Mouse (Mus musculus) liver, embryonic 11.5 days (tissue): ENCODE data around the gene Ms4a6b. TPM values are rescaled to one million over a fixed set of nuclear protein-coding genes. Genes with fewer than 3 reads are reported as not detected.
"Not testable (repeated sequence)": the region's sequence is repeated elsewhere in the genome, so short reads cannot be mapped to it uniquely, and the experiment has no call there.

Source experiments
- ATAC-seq: fragments of 200-750 bp; cut with Nextera tagmentation; replicated peaks from 2 replicates; pipeline ENCODE4 v1.8.0; 2017; ENCODE audit warnings: moderate number of reproducible peaks, mild to moderate bottlenecking, moderate TSS enrichment, moderate library complexity; ENCODE audit not compliant: low FRiP score
- DNase-seq: peaks from one replicate; pipeline ENCODE4 v3.0.0-alpha.2; 2017; ENCODE audit warnings: low spot score
- H3K27ac ChIP-seq: fragments of 300-500 bp; sonication (generic); 2 replicates; pipeline ENCODE4 v1.5.1; 2014; ENCODE audit warnings: mild to moderate bottlenecking, low read depth, low read length, control low read depth
- H3K27me3 ChIP-seq: fragments of 300-500 bp; sonication (generic); replicated peaks from 2 replicates; pipeline ENCODE4 v1.6.1; 2014; ENCODE audit warnings: low read length, mixed read lengths; ENCODE audit not compliant: control insufficient read depth, insufficient read depth
- H3K36me3 ChIP-seq: fragments of 300-500 bp; sonication (generic); 2 replicates; pipeline ENCODE4 v1.6.1; 2014; ENCODE audit warnings: mild to moderate bottlenecking, low read length, moderate library complexity, mixed read lengths; ENCODE audit not compliant: control insufficient read depth, insufficient read depth
- H3K4me1 ChIP-seq: fragments of 300-500 bp; sonication (generic); replicated peaks from 2 replicates; pipeline ENCODE4 v1.6.1; 2014; ENCODE audit warnings: low read length, mixed read lengths; ENCODE audit not compliant: control insufficient read depth, insufficient read depth
- H3K4me2 ChIP-seq: fragments of 300-500 bp; sonication (generic); 2 replicates; pipeline ENCODE4 v1.6.1; 2014; ENCODE audit warnings: mild to moderate bottlenecking, control low read depth, moderate library complexity
- H3K4me3 ChIP-seq: fragments of 300-500 bp; sonication (generic); 2 replicates; pipeline ENCODE4 v1.5.1; 2014; ENCODE audit warnings: low read depth, low read length, control low read depth
- H3K9ac ChIP-seq: fragments of 300-500 bp; sonication (generic); 2 replicates; pipeline ENCODE4 v1.6.1; 2014; ENCODE audit warnings: low read depth, low read length, control low read depth
- H3K9me3 ChIP-seq: fragments of 300-500 bp; sonication (generic); 2 replicates; pipeline ENCODE4 v1.6.1; 2016; ENCODE audit warnings: low read length, inconsistent platforms, mixed read lengths; ENCODE audit not compliant: control insufficient read depth
- WGBS: fragments of 180-500 bp; shearing (Covaris S2); extraction: QIAGEN DNeasy Blood & Tissue Kit; methylation state at CpG from one replicate; pipeline ENCODE4 v1.1.7; 2014; 5-methylcytosine and 5-hydroxymethylcytosine counted together
- polyA plus RNA-seq: library from polyadenylated mRNA; unstranded; fragments of >200 nt; fragmentation: Nextera tagmentation; extraction: Ambion mirVana; gene quantifications from 2 replicates; pipeline ENCODE4 v1.2.1, GENCODE M21; 2014

The Ms4a6b gene
- polyA plus RNA-seq, 1 experiment from 2014 or later: 2.4 TPM

DNA sequence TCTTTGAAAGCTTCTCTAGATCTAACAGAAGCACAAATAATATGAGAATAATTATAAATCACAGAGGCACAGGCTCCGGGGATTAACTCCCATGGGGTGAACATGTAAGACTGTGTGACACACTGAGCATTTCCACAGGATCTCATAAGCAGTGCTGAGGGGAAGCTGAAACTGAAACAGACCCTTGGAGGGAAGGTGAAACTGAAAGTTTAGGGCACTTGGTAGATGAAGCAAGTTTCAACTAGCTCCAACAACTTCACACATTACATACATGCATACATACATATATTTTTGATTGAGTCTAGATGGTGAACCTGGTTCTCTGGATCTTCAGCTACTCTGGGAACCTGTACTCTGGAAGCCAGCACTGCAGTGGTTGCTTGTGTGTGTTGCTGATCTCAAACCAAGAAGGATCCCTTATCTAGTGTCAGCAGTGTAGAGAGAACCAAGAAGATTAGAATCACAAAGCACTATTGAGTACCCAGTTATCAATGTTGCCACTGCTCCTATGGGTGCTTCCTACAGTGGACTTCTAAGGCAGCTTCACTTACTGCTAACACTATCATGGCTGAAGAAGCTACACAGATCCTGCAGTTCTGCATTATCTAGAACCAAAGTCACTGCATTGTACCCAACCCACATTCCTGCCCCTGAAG is 24.0 kb downstream of the Ms4a6b start:
- WGBS: 74% methylated on average over 1 of the region's 1 CpGs
- H3K9me3 ChIP-seq, H3K27me3 ChIP-seq, H3K4me3 ChIP-seq, H3K9ac ChIP-seq, ATAC-seq, DNase-seq, H3K27ac ChIP-seq, H3K4me1 ChIP-seq, H3K4me2 ChIP-seq, H3K36me3 ChIP-seq: not testable (repeated sequence)

DNA sequence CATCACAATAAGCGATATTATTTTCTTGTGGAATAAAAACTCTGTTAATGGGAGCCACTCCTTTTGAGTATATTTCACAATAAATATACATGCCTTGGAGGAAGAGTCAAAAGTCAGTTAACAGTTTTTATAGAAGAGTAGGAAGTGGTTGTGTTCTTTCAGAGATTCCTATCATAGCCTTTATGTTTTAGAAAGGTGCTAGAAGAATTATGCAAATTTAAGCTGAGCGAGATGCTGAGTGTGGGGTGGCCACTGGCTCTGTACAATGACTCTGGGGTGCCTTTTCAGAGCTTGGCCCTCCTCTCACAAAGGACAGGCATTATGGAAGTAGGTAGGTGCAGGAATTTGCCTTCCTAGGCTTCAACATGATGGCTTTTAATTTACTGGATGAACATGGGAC is 28.1 kb downstream of the Ms4a6b start:
- H3K4me2 ChIP-seq, DNase-seq, H3K4me3 ChIP-seq, H3K4me1 ChIP-seq, H3K27me3 ChIP-seq, H3K36me3 ChIP-seq, H3K9ac ChIP-seq, H3K9me3 ChIP-seq, ATAC-seq, H3K27ac ChIP-seq: not testable (repeated sequence)
- 80% methylated on average over 2 of the region's 2 CpGs for WGBS

DNA sequence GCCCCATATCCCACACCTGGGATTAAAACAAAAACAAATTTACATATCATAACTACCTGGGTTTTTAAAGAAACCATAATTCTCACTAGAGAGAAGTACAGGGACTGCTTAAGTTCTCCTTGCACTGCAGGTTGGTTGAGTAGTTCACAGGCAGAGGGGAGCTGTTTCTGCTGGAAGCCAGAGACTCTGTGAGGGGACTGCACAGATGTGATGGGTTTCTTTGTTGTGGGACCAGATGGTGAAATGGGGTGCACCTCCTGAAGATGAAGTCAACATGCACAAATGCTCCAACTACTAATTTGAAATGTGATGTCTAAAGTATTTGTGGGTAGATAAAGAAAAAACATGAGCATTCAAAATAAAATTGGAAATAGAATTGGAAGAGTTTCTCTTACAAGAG is 31.6 kb downstream of the Ms4a6b start:
- no peak for DNase-seq
- H3K4me1 ChIP-seq: no peaks in the 10 kb centered on the region
- H3K36me3 ChIP-seq: no peaks in the 10 kb centered on the region
- ATAC-seq: no peak
- H3K4me3 ChIP-seq: no peak overlapping the region
- no peak overlapping the region for H3K4me2 ChIP-seq
- H3K9ac ChIP-seq: no peak overlapping the region
- no peak overlapping the region for H3K27ac ChIP-seq
- H3K27me3 ChIP-seq: no peaks in the 10 kb centered on the region
- no peaks in the 10 kb centered on the region for H3K9me3 ChIP-seq

- Histone ChIP-seq H3K27ac (no peak overlapping the region), H3K9me3 (no peaks in the 10 kb centered on the region), H3K36me3 (no peaks in the 10 kb centered on the region), H3K4me1 (no peaks in the 10 kb centered on the region), H3K27me3 (no peaks in the 10 kb centered on the region), H3K4me2 (no peak overlapping the region), H3K9ac (no peak overlapping the region), H3K4me3 (no peak overlapping the region)
- WGBS: 80% methylated on average over 5 of the region's 5 CpGs
- DNase-seq (no peak), ATAC-seq (no peak)
Measured at GRCm38 (mm10) chr19:11554726-11555125, 38.4 kb downstream of the Ms4a6b start.

DNA sequence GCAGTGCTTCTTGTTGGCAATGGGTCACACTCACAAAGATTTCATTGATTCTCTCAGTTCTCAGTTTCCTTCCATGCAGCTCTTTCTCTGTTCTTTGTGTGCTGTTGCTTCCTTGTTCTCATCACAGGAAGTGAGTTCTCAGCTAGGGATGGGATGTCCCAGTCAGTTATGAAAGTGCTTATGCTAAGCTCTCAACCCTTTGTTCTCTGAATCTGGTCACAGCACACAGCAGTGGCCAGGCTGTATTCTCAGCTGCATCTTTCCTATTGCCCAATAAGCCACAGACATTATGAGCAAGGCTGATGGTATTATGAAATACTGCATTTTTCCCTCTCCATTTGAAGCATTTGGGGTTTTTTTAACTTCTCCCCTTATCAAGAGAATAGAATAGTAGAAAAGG is 43.2 kb downstream of the Ms4a6b start:
- H3K9ac ChIP-seq, H3K4me1 ChIP-seq, H3K4me3 ChIP-seq, H3K9me3 ChIP-seq, H3K36me3 ChIP-seq, H3K27me3 ChIP-seq, ATAC-seq, DNase-seq, H3K27ac ChIP-seq, H3K4me2 ChIP-seq: not testable (repeated sequence)

DNA sequence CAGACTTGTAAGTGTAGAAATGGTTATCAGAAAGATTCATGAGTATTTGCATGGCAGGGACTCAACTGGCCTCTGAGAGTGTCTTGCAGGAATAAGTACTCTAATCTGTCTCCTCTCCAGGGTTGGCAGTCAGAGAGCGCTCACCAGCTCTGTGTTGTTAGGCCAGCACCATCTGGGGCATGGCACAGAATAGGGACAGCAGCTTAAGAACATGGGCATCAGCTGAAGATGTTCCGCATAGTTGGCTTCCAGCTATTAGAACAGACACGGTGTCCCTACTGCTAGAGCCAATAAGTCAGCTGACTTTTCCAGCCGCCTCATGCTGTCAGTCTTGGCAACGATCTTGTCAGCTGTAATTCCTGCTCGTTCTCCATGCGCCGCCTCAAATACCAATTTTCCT is 58.7 kb downstream of the Ms4a6b start:
- Histone ChIP-seq H3K9ac (no peak overlapping the region), H3K4me1 (no peaks in the 10 kb centered on the region), H3K4me2 (no peak overlapping the region), H3K36me3 (no peaks in the 10 kb centered on the region), H3K27ac (no peak overlapping the region), H3K4me3 (no peak overlapping the region), H3K9me3 (no peaks in the 10 kb centered on the region), H3K27me3 (no peaks in the 10 kb centered on the region)
- ATAC-seq (no peak), DNase-seq (no peak)
- 83% methylated on average over 8 of the region's 8 CpGs for WGBS

Other genes starting within 250 kb of the Ms4a6b start
- gene Ms4a5, start 232.6 kb upstream of the Ms4a6b start, polyA plus RNA-seq: not detected in 2 replicates
- gene Ms4a14, start 202.1 kb upstream of the Ms4a6b start, polyA plus RNA-seq: not detected in 2 replicates
- gene Ms4a7, start 180.4 kb upstream of the Ms4a6b start, polyA plus RNA-seq: 1.1 and 1.3 TPM in 2 replicates
- 1.3 and 2.2 TPM in 2 replicates for gene Ms4a4a, start 141.0 kb upstream of the Ms4a6b start, polyA plus RNA-seq
- gene Ms4a4c, start 111.7 kb upstream of the Ms4a6b start, polyA plus RNA-seq: 0.56 TPM in 1 of 2 replicates, not detected in the other
- not detected in 2 replicates for gene Ms4a4b, start 73.0 kb upstream of the Ms4a6b start, polyA plus RNA-seq
- 2.6 and 3.2 TPM in 2 replicates for gene Ms4a6c, start 47.1 kb upstream of the Ms4a6b start, polyA plus RNA-seq
- not detected in 2 replicates for gene Gm8369, start 30.6 kb upstream of the Ms4a6b start, polyA plus RNA-seq
- 0.29 and 0.31 TPM in 2 replicates for gene Ms4a4d, start 20.3 kb downstream of the Ms4a6b start, polyA plus RNA-seq
- gene Ms4a6d, start 88.3 kb downstream of the Ms4a6b start, polyA plus RNA-seq: 3.8 and 5.1 TPM in 2 replicates
- gene Ms4a2, start 107.2 kb downstream of the Ms4a6b start, polyA plus RNA-seq: 0.19 TPM in 2 replicates
- gene Ms4a3, start 124.3 kb downstream of the Ms4a6b start, polyA plus RNA-seq: 7.5 and 9.7 TPM in 2 replicates
- gene Oosp2, start 144.0 kb downstream of the Ms4a6b start, polyA plus RNA-seq: not detected in 2 replicates
- gene Oosp1, start 174.6 kb downstream of the Ms4a6b start, polyA plus RNA-seq: not detected in 2 replicates
- not detected in 2 replicates for gene Oosp3, start 180.5 kb downstream of the Ms4a6b start, polyA plus RNA-seq
- gene Gif, start 231.0 kb downstream of the Ms4a6b start, polyA plus RNA-seq: not detected in 2 replicates